Mouse (Mus musculus): ENCODE measurements at regions not wholly inside any gene's neighbourhood (a gene's known extent, or its start where the extent isn't known, plus 50 kb on each side); places are given as distances from the start of the nearest gene placed in this dataset.

- in situ Hi-C loops (cut with MboI, MseI), result no loop called here
Measured at GRCm38 (mm10) chr5:126335091-126335490, 803.5 kb downstream of the Tmem132b start.

- in situ Hi-C loops (cut with MboI, MseI), result no loop called here
Measured at GRCm38 (mm10) chr5:126335553-126336520, 804.3 kb downstream of the Tmem132b start.

- in situ Hi-C loops (cut with MboI, MseI), result no loop called here
Measured at GRCm38 (mm10) chr5:126337884-126338283, 806.3 kb downstream of the Tmem132b start.

GRCm38 (mm10) chr5:126343570-126343969 is 812.0 kb downstream of the Tmem132b start:
- in situ Hi-C loops (cut with MboI, MseI), result no loop called here

- in situ Hi-C loops (cut with MboI, MseI), result no loop called here
Measured at GRCm38 (mm10) chr5:126350936-126351335, 819.4 kb downstream of the Tmem132b start.

GRCm38 (mm10) chr5:126369436-126369835 is 837.9 kb downstream of the Tmem132b start:
- in situ Hi-C loops (cut with MboI, MseI), result no loop called here

- in situ Hi-C loops (cut with MboI, MseI), result no loop called here
Measured at GRCm38 (mm10) chr5:126392306-126392705, 849.3 kb upstream of the Tmem132c start.

GRCm38 (mm10) chr5:126395331-126395730 is 846.3 kb upstream of the Tmem132c start:
- in situ Hi-C loops (cut with MboI, MseI), result no loop called here

GRCm38 (mm10) chr5:126431748-126432147 is 809.9 kb upstream of the Tmem132c start:
- in situ Hi-C loops (cut with MboI, MseI), result loop anchor here (10.0 kb wide), 1 partner anchor 1283 kb away; no protein-coding TSS in a partner anchor

- in situ Hi-C loops (cut with MboI, MseI), result loop anchor here (10.0 kb wide), 1 partner anchor 1276 kb away; no protein-coding TSS in a partner anchor
Measured at GRCm38 (mm10) chr5:126438696-126439095, 802.9 kb upstream of the Tmem132c start.

- in situ Hi-C loops (cut with MboI, MseI), result no loop called here
Measured at GRCm38 (mm10) chr5:126440516-126440915, 801.1 kb upstream of the Tmem132c start.

GRCm38 (mm10) chr5:126475761-126476160 is 765.8 kb upstream of the Tmem132c start:
- in situ Hi-C loops (cut with MboI, MseI), result no loop called here

GRCm38 (mm10) chr5:126522076-126522475 is 719.5 kb upstream of the Tmem132c start:
- in situ Hi-C loops (cut with MboI, MseI), result no loop called here

GRCm38 (mm10) chr5:126525863-126526262 is 715.7 kb upstream of the Tmem132c start:
- in situ Hi-C loops (cut with MboI, MseI), result no loop called here

- in situ Hi-C loops (cut with MboI, MseI), result no loop called here
Measured at GRCm38 (mm10) chr5:126530806-126531527, 710.6 kb upstream of the Tmem132c start.

GRCm38 (mm10) chr5:126531528-126531894 is 710.1 kb upstream of the Tmem132c start:
- in situ Hi-C loops (cut with MboI, MseI), result no loop called here

- in situ Hi-C loops (cut with MboI, MseI), result no loop called here
Measured at GRCm38 (mm10) chr5:126531975-126532374, 709.6 kb upstream of the Tmem132c start.

- in situ Hi-C loops (cut with MboI, MseI), result no loop called here
Measured at GRCm38 (mm10) chr5:126538072-126538471, 703.5 kb upstream of the Tmem132c start.

- in situ Hi-C loops (cut with MboI, MseI), result no loop called here
Measured at GRCm38 (mm10) chr5:126544261-126544976, 697.2 kb upstream of the Tmem132c start.

- in situ Hi-C loops (cut with MboI, MseI), result no loop called here
Measured at GRCm38 (mm10) chr5:126547841-126548240, 693.8 kb upstream of the Tmem132c start.

- in situ Hi-C loops (cut with MboI, MseI), result no loop called here
Measured at GRCm38 (mm10) chr5:126551676-126552075, 689.9 kb upstream of the Tmem132c start.

GRCm38 (mm10) chr5:126559011-126559410 is 682.6 kb upstream of the Tmem132c start:
- in situ Hi-C loops (cut with MboI, MseI), result no loop called here

Data from regulatory T cell (primary cell).